Mouse (Mus musculus) lung, postnatal 0 days (tissue): ENCODE data around the gene Tgfb3.

Source experiments
- CTCF ChIP-seq: IDR thresholded peaks from 2 replicates; pipeline ENCODE4 v1.5.1; 2016; ENCODE audit warnings: antibody characterized with exemption, mild to moderate bottlenecking
- EP300 ChIP-seq: IDR thresholded peaks from 2 replicates; pipeline ENCODE4 v1.6.1; 2016; ENCODE audit warnings: antibody characterized with exemption, mild to moderate bottlenecking, control low read depth

DNA sequence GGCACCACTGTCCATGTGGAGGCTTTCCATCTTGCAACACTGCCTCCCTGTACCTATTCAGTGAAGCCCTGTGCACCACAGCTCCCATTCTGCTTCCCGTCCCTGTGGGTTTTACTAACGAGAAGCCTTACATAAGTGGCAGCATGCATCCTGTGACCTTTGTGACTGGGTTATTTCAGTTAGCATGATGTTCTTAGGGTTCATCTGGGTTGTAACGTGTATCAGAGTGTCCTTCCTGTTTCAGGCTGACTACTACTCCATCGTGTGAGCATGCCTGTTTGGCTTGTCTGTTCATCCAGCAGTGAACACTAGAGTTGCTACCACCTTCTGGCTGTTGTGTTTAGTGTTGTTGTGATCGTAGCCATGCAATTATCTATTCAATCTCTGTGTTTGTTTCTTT lies 32.7 kb downstream of the Tgfb3 start:
- TF ChIP-seq CTCF = no peak
- TF ChIP-seq EP300 = no peak
